ENCODE assay signal across 8 mouse cellular contexts in the genomic region with DNA sequence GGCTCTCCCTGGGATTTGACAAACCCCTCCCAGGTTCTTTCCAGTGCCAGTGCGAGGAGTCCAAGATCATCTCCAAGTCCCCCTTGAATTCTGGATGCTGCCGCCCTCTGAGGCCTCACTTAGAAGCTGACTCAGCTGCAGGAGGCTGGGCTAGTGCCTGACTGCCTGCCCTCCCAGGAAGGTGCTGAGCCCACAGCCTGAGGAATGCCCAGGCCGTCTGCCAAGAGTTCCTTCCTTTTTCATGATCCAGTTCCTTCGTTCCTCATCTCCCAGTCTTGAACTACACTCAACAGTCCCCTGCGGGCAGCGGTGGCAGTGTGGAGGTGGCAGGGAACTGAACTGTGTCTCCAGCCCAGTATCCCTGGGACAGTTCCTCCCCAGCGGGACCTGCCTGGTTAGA. TPM values are rescaled to one million over a fixed set of nuclear protein-coding genes. Genes with fewer than 3 reads are reported as not detected.
DNase-seq lines count a peak whose midpoint lies in the region; ATAC-seq lines count a peak whose summit lies in the region.

No protein-coding gene starts in this region.

- no peaks in the 10 kb centered on the region for H3K36me3 ChIP-seq in liver, embryonic 12.5 days

- H3K27ac ChIP-seq in liver, embryonic 12.5 days, result no peak overlapping the region

- no peak for ATAC-seq in liver, embryonic 12.5 days

- H3K9ac ChIP-seq in liver, embryonic 12.5 days, result no peak overlapping the region

- no peak overlapping the region for H3K4me3 ChIP-seq in liver, embryonic 12.5 days

- intact Hi-C loops in left cerebral cortex, postnatal 14 days (cut with DNase I), result loop anchor here (2.0 to 5.0 kb wide), 3 partner anchors 65 to 545 kb away; a partner anchor contains a TSS
- intact Hi-C loops in left cerebral cortex, postnatal 36 days (cut with DNase I), result loop anchor here (5.0 kb wide), 2 partner anchors 55 to 400 kb away; a partner anchor contains a TSS

- H3K4me2 ChIP-seq in liver, embryonic 12.5 days, result no peak overlapping the region

- no peaks in the 10 kb centered on the region for H3K9me3 ChIP-seq in liver, embryonic 12.5 days (replicated peaks)

- peaks cover 24% of the 10 kb centered on the region for H3K4me1 ChIP-seq in liver, embryonic 12.5 days

- DNase-seq in left cerebral cortex, postnatal 14 days (ENCODE audit: low spot score in 2 of 2), result peak; percentile 27 to 34
- DNase-seq in left cerebral cortex, postnatal 36 days (ENCODE audit: low spot score in 2 of 2), result no peak
- peak; percentile 61 for DNase-seq in brain, adult 2 months (ENCODE audit: low read depth, low spot score)
- DNase-seq in heart, adult 18-20 months, result peak; percentile 73 to 86
- peak; percentile 93 to 95 for DNase-seq in kidney, postnatal 36 days
- peak; percentile 68 for DNase-seq in skeletal muscle tissue, adult 2 months (ENCODE audit: low read depth, low spot score)
- DNase-seq in thymus, postnatal 10 days (ENCODE audit: low spot score in 2 of 2), result no peak

- H3K27me3 ChIP-seq in liver, embryonic 12.5 days (replicated peaks), result no peaks in the 10 kb centered on the region

- 50% methylated on average over 7 of the region's 7 CpGs for whole genome bisulfite sequencing in liver, embryonic 12.5 days (ENCODE audit: insufficient replicate concordance)

RNA-seq across cellular contexts. Expression of a gene that starts 30.4 kb away (rescaled TPM):
- 10 to 100 TPM; 45.7 to 50.8 TPM for total RNA-seq in left cerebral cortex, postnatal 14 days (2021)
- total RNA-seq in left cerebral cortex, postnatal 36 days (2021), result 10 to 100 TPM; 40.0 to 57.9 TPM
- 10 to 100 TPM; 14.7 to 20.8 TPM for total RNA-seq in heart, adult 18-20 months (2021)
- 74.5 and 74.8 TPM in 2 replicates for polyA plus RNA-seq in liver, embryonic 12.5 days (2016; fragmentation: Nextera tagmentation; extraction: Ambion mirVana)

Comparison
In these comparisons a context has a peak if more than half of its experiments do, and no peak if none do; other contexts are left out.
1. DNase-seq: peak in left cerebral cortex, postnatal 14 days (2 of 2), brain, adult 2 months (single experiment), heart, adult 18-20 months (2 of 2), kidney, postnatal 36 days (2 of 2) and skeletal muscle tissue, adult 2 months (single experiment); none in left cerebral cortex, postnatal 36 days (0 of 2) and thymus, postnatal 10 days (0 of 2).